Mouse (Mus musculus) bone marrow macrophage, adult 2 months (primary cell): ENCODE data around the gene Nt5c.

Experiments
- CTCF ChIP-seq: IDR thresholded peaks from 2 replicates; pipeline ENCODE4 v1.5.1; 2012; ENCODE audit warnings: low read depth, mild to moderate bottlenecking, low read length, moderate library complexity
- POLR2A ChIP-seq: IDR thresholded peaks from 2 replicates; pipeline ENCODE4 v1.6.1; 2012; ENCODE audit warnings: mild to moderate bottlenecking, low read depth, low read length, borderline replicate concordance

DNA sequence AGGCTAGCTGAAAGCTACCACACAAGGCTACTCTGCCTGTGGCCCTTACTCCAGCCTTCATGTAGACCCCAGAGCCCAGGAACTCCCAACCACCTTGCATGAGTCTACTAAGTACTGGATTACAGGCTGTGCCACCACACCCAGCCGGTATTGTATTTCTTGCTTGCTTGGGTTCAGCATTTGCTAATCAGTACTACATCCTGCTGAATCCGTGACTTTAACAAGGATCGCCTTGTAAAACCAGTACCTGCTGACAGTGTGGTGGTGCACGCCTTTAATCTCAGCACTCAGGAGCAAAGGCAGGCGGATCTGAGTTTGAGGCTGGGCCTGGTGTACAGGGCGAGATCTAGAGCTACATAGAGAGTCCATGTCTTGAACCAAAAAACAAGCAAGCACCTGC is 11.0 kb upstream of the Nt5c start:
- TF ChIP-seq CTCF (no peak), POLR2A (no peak)
